Mouse (Mus musculus) liver, embryonic 16.5 days (tissue): ENCODE data around the gene Sbk2. TPM values are rescaled to one million over a fixed set of nuclear protein-coding genes. Genes with fewer than 3 reads are reported as not detected.

Source experiments
- ATAC-seq: fragments of 200-750 bp; cut with Nextera tagmentation; 2 replicates; pipeline ENCODE4 v1.8.0; 2017; ENCODE audit warnings: low read depth, mild to moderate bottlenecking, moderate number of reproducible peaks, moderate library complexity
- H3K27ac ChIP-seq: fragments of 300-500 bp; sonication (generic); 2 replicates; pipeline ENCODE4 v1.5.1; 2014; ENCODE audit warnings: mild to moderate bottlenecking, low read length
- H3K27me3 ChIP-seq: fragments of 300-500 bp; sonication (generic); 2 replicates; pipeline ENCODE4 v1.6.1; 2014; ENCODE audit warnings: low read depth, low read length, mixed read lengths; ENCODE audit not compliant: control insufficient read depth, insufficient read depth
- H3K36me3 ChIP-seq: fragments of 300-500 bp; sonication (generic); 2 replicates; pipeline ENCODE4 v1.6.1; 2014; ENCODE audit warnings: mild to moderate bottlenecking; ENCODE audit not compliant: control insufficient read depth, insufficient read depth
- H3K4me1 ChIP-seq: fragments of 300-500 bp; sonication (generic); 2 replicates; pipeline ENCODE4 v1.6.1; 2014; ENCODE audit warnings: low read depth, low read length, mixed read lengths; ENCODE audit not compliant: control insufficient read depth
- H3K4me2 ChIP-seq: fragments of 300-500 bp; sonication (generic); 2 replicates; pipeline ENCODE4 v1.6.1; 2014; ENCODE audit warnings: low read depth, low read length, mixed read lengths
- H3K4me3 ChIP-seq: fragments of 300-500 bp; sonication (generic); 2 replicates; pipeline ENCODE4 v1.5.1; 2014; ENCODE audit warnings: low read depth, mild to moderate bottlenecking, low read length
- H3K9ac ChIP-seq: fragments of 300-500 bp; sonication (generic); 2 replicates; pipeline ENCODE4 v1.6.1; 2014; ENCODE audit warnings: low read depth, low read length
- H3K9me3 ChIP-seq: fragments of 300-500 bp; sonication (generic); replicated peaks from 2 replicates; pipeline ENCODE4 v1.6.1; 2016; ENCODE audit warnings: low read length; ENCODE audit not compliant: control insufficient read depth
- WGBS: fragments of 180-500 bp; shearing (Covaris S2); extraction: QIAGEN DNeasy Blood & Tissue Kit; methylation state at CpG from one replicate; pipeline ENCODE4 v1.1.7; 2014; ENCODE audit not compliant: insufficient replicate concordance; 5-methylcytosine and 5-hydroxymethylcytosine counted together
- polyA plus RNA-seq: library from polyadenylated mRNA; unstranded; fragments of >200 nt; fragmentation: Nextera tagmentation; extraction: Ambion mirVana; gene quantifications from 2 replicates; pipeline ENCODE4 v1.2.1, GENCODE M21; 2015

Gene Sbk2
- polyA plus RNA-seq, 1 experiment from 2014 or later, result not detected

DNA sequence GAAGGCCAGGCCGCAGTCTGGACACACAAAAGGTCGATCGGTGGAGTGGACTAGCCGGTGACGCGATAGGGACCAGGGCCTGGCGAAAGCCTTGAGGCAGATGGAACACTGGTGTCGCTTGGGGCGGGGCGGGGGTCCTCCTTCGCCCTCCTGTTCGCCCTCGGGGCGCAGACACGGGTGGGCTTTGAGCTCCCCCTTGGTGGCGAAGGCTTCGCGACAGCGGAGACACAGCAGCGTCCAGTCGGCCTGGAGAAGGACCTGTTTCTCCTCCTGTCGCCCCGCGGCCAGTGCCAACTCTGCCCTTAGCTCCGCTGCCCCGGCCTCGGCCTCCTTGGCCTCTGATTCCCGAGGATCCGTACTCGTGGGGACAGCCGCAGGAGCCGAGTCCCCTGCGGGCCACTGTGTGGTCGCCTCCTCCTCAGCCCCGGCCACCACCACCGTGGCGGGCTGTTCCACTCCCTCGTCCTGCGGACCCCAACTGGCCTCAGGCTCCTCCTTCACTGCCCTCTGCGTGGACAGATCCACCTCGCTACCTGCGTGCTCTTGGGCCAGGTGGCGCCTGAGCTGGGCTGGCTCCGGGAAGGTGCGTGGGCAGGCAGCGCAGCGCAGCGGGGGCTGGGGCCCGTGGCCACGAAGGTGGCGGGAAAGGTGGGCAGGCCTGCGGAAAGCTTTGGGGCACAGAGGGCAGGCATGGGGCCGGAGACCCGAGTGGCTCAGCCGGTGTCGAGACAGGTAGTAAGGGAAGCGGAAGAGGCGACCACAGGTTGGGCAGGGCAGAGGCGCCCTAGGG is 30.0 kb upstream of the Sbk2 start:
- no peak overlapping the region for H3K4me3 ChIP-seq
- ATAC-seq, result no peak
- WGBS, result 52% methylated on average over 59 of the region's 59 CpGs

DNA sequence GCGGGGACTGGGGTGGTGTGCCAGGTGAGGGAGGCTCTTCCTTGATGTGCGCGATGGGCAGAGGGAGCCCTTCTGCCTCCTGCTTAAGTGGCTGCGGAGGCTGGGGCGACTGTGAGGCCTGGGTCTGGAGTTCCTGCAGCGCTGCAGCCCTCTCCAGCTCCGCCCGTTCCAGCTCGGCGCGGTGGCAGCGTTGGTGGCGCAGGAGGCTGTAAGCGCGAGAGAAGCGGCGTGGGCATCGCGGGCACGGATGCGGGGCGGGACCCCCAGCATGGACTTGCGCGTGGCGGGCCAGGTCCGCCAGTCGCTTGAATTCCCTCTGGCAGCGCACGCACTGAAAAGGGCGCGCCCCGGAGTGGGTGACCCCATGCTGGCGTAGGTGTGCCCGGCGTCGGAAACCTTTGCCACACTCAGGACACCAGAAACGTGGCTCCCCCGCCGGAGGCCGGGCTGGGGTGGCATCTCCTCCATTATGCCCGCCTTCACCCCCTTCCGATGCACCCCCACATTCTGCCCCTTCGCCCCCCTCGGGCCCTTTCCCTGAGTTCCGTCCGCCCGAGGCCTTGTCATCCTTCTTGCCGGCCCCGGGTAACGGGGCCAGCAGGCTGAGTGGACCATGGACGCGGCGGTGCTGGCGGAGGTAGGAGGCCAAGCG is 29.3 kb upstream of the Sbk2 start:
- Histone ChIP-seq H3K27ac (no peak overlapping the region), H3K36me3 (0 out of 2 replicates have a peak, but pooled peaks cover 3% of the 10 kb centered on the region), H3K4me3 (no peak overlapping the region), H3K9me3 (no peaks in the 10 kb centered on the region), H3K4me2 (no peak overlapping the region), H3K9ac (no peak overlapping the region), H3K4me1 (no peaks in the 10 kb centered on the region; the same call in 1 of the 2 replicates), H3K27me3 (peaks cover 20% of the 10 kb centered on the region)
- WGBS, result 52% methylated on average over 46 of the region's 55 CpGs
- ATAC-seq, result no peak

More for the DNA sequence above, 30.0 kb upstream of the Sbk2 start:
- H3K9ac ChIP-seq, result no peak overlapping the region
- no peaks in the 10 kb centered on the region; the same call in 1 of the 2 replicates for H3K4me1 ChIP-seq
- H3K4me2 ChIP-seq, result no peak overlapping the region
- H3K27ac ChIP-seq, result no peak overlapping the region
- H3K36me3 ChIP-seq, result 0 out of 2 replicates have a peak, but pooled peaks cover 3% of the 10 kb centered on the region
- no peaks in the 10 kb centered on the region for H3K9me3 ChIP-seq
- peaks cover 20% of the 10 kb centered on the region for H3K27me3 ChIP-seq

GRCm38 (mm10) chr7:4988250-4988649 is 24.0 kb upstream of the Sbk2 start:
- WGBS, result 28% methylated on average over 2 of the region's 2 CpGs
- Histone ChIP-seq H3K27ac (no peak overlapping the region), H3K4me2 (no peak overlapping the region), H3K4me1 (no peaks in the 10 kb centered on the region), H3K9ac (no peak overlapping the region), H3K9me3 (no peaks in the 10 kb centered on the region), H3K36me3 (0 out of 2 replicates have a peak, but pooled peaks cover under 1% of the 10 kb centered on the region), H3K27me3 (peaks cover under 1% of the 10 kb centered on the region; the same call in 1 of the 2 replicates), H3K4me3 (no peak overlapping the region)
- ATAC-seq, result no peak

- ATAC-seq, result no peak
Observed at GRCm38 (mm10) chr7:4976832-4977231, 12.6 kb upstream of the Sbk2 start.

DNA sequence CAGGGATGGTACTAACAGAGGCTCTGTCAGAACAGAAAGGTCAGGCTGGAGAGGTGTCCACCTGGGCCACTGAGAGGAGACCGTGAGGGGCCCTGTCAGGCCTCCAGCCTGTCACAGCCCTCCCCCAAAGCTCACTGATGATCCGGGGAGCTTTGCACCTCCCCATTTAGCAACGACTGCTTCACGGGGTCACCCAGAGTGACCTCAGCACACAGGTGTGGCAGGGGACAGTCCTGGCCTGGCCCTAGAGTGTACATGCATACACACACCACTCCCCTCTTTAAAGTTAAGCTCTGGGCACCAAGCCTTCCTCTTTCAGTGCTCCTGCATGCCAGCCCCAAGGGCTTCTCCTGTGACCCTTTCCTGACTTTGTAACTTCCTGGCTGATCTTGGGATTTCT is 11.2 kb upstream of the Sbk2 start:
- Histone ChIP-seq H3K9me3 (no peaks in the 10 kb centered on the region), H3K36me3 (no peaks in the 10 kb centered on the region), H3K9ac (no peak overlapping the region), H3K27me3 (no peaks in the 10 kb centered on the region), H3K4me3 (no peak overlapping the region), H3K27ac (no peak overlapping the region), H3K4me1 (no peaks in the 10 kb centered on the region; the same call in 1 of the 2 replicates), H3K4me2 (no peak overlapping the region)
- ATAC-seq, result no peak
- WGBS, result 43% methylated on average over 4 of the region's 4 CpGs

More at GRCm38 (mm10) chr7:4976832-4977231, 12.6 kb upstream of the Sbk2 start:
- no peaks in the 10 kb centered on the region for H3K36me3 ChIP-seq
- H3K4me2 ChIP-seq, result no peak overlapping the region
- WGBS, result 75% methylated on average over 7 of the region's 7 CpGs
- no peaks in the 10 kb centered on the region for H3K27me3 ChIP-seq
- H3K9me3 ChIP-seq, result no peaks in the 10 kb centered on the region
- no peak overlapping the region for H3K4me3 ChIP-seq
- no peak overlapping the region for H3K27ac ChIP-seq
- no peaks in the 10 kb centered on the region; the same call in 1 of the 2 replicates for H3K4me1 ChIP-seq
- no peak overlapping the region for H3K9ac ChIP-seq

- Histone ChIP-seq H3K36me3 (no peaks in the 10 kb centered on the region), H3K9ac (no peak overlapping the region), H3K4me3 (no peak overlapping the region), H3K4me2 (no peak overlapping the region), H3K27me3 (no peaks in the 10 kb centered on the region), H3K9me3 (no peaks in the 10 kb centered on the region), H3K4me1 (no peaks in the 10 kb centered on the region; the same call in 1 of the 2 replicates), H3K27ac (no peak overlapping the region)
- 44% methylated on average over 18 of the region's 18 CpGs for WGBS
- no peak for ATAC-seq
Observed at GRCm38 (mm10) chr7:4972321-4973047, 8.3 kb upstream of the Sbk2 start.

DNA sequence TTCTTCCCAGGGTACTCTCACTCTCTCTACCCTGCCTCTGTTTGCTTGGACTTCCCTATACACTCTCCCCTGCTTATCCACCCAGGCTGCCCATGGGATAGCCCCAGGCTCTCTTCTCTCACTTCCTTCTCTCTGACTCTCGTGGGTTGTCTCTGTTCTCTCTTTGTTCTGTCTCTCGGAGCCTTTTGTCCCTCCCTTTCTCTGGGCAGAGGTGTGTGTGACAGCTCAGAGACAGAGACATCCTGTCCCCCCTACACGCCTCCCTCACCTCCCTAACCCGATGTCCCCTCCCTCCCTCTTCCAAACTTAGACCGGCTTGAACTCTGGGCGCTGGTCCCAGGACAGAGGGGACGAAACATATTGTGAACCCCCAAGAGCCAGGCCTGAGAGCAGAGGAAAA is 7.5 kb upstream of the Sbk2 start:
- no peaks in the 10 kb centered on the region for H3K9me3 ChIP-seq
- 25% methylated on average over 7 of the region's 7 CpGs for WGBS
- H3K4me2 ChIP-seq, result no peak overlapping the region
- H3K27me3 ChIP-seq, result no peaks in the 10 kb centered on the region
- no peak overlapping the region for H3K4me3 ChIP-seq
- ATAC-seq, result no peak
- H3K27ac ChIP-seq, result no peak overlapping the region
- H3K9ac ChIP-seq, result no peak overlapping the region
- no peaks in the 10 kb centered on the region; the same call in 1 of the 2 replicates for H3K4me1 ChIP-seq
- H3K36me3 ChIP-seq, result no peaks in the 10 kb centered on the region

DNA sequence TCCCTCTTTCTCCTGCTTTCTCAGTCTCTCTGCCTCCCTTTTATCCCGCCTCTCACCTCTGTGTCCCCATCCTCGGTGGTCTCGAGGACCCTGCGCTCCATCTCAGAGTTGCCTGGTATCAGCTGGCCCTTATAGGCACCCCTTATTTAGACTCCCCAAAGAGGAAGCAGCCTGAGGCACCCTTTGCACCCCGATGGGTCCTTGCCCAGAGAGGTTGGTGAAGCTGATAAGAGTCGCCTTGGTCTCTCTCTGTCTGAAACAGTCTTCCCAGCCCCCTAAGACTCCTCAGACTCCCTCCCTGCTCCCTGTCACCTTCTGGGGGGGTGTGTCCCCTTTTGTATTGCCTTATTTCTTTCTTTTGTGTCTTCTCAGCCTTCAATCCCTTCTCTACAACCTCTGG is 6.9 kb upstream of the Sbk2 start, which contains the start of gene Sbk3:
Gene Sbk3, minus strand, starts transcription at position 101 of the 400 bp plus-strand sequence.
- Histone ChIP-seq H3K4me1 (no peaks in the 10 kb centered on the region; the same call in 1 of the 2 replicates), H3K9me3 (no peaks in the 10 kb centered on the region), H3K9ac (no peak within 1 kb of the TSS), H3K27me3 (no peaks in the 10 kb centered on the region), H3K4me2 (no peak within 1 kb of the TSS), H3K27ac (no peak within 1 kb of the TSS), H3K4me3 (no peak within 1 kb of the TSS), H3K36me3 (no peaks in the 10 kb centered on the region)
- 27% methylated on average over 6 of the region's 6 CpGs for WGBS
- no peak for ATAC-seq
